Mouse (Mus musculus): ENCODE measurements around the gene Cd300lf.

Cd300lf gene

GRCm38 (mm10) chr11:115133800-115134199 is at the start of gene Cd300lf:
TSS of gene Cd300lf (minus strand) at chr11:115133992.
- in situ Hi-C loops (cut with MboI, MseI) = no loop called here

- in situ Hi-C loops (cut with MboI, MseI) = no loop called here
These were observed 48.3 kb upstream of the Cd300lf start for GRCm38 (mm10) chr11:115181913-115182638.

GRCm38 (mm10) chr11:115179881-115180280 is 46.1 kb upstream of the Cd300lf start:
- in situ Hi-C loops (cut with MboI, MseI) = no loop called here

GRCm38 (mm10) chr11:115179191-115179590 is 45.4 kb upstream of the Cd300lf start:
- in situ Hi-C loops (cut with MboI, MseI) = no loop called here

- in situ Hi-C loops (cut with MboI, MseI) = no loop called here
These were observed 45.0 kb upstream of the Cd300lf start for GRCm38 (mm10) chr11:115178766-115179165.

DNA sequence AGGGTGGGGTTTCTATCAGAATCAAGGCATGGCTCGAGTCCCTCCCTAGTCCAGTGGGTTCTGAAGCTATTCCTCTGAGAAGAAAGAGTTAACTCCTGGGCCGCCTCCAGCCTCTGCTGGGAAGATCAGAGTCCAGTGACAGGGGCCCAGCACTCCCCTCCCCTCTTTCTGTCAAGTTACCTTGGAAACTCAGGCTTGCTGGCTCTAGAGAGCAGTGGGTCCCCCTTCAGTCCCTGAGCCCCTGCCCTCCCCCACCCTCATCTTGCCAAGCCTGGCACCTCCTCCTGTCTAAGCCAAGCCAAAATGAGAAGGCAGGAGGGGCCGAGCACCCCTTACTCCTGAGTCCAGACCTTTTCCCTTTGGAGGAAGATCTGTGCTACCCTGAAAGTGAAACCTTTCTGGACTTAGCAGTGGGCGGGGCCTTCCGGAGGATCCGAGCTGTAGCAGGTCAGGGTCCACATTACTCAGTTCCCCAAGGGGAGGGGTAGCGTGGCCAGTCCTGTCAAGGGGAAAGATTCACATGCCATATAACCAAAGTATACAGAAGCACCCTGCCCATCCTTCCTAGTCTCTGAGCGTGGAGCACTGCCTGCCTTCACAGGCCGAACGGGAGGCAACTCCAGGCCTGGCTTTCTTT is 43.9 kb upstream of the Cd300lf start:
- in situ Hi-C loops (cut with MboI, MseI) = no loop called here

DNA sequence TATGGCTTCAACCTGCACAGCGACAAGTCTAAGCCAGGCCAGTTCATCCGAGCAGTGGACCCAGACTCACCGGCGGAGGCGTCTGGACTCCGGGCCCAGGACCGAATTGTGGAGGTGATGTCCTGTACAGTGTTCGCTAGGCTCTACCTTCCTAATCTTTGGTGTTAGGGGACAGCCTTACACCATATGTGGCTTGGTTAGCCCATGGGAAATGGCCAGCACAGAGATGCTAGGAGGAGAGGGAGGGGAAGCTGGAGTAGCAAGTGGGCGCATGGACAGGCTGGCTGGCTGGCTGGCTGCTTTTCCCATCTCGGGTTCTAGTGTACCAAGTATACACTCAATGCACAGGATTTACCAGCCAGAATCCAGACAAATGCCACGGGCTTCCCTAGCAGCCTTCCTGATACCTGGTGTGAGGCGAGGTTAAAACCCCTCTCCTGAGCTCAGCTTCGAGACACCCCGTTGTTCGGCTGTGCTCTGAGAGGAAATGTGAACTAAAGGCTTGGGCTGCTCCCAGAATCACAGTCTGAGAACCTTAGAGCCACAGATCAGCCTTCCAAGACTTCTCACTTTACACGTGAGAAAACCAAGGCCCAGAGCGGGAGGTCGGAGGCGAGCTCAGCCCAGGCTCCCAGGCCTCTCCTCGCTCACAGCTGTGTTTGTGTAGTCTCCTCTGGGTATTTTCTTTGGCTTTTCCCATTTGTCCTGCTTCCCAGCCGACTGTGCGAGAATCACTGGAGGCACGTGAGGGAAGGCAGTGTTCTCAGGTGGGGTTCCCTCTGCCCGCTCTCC is 42.8 kb upstream of the Cd300lf start:
- in situ Hi-C loops (cut with MboI, MseI) = no loop called here

GRCm38 (mm10) chr11:115173549-115174339 is 40.0 kb upstream of the Cd300lf start:
- in situ Hi-C loops (cut with MboI, MseI) = no loop called here

DNA sequence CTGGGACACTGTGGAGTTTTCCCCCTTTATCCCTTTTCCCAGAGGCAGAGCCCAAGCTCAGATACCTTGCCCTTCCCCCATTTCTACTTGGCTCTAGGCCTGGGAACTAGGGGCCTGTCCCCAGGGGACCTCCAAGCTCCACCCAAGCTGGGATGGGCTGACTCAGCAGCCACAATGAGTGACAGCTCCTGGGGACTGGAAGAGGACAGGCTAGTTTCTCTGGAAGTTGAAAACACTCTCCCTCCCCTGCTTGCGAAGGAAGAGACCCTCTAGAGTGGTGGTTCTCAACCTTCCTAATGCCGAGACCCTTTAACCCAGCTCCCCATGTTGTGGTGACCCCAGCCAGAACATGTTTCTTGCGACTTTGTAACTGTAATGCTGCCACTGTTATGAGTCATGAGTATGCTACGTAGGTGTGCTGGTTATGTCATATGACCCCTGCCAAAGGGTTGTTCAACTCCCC is 39.1 kb upstream of the Cd300lf start:
- in situ Hi-C loops (cut with MboI, MseI) = no loop called here

DNA sequence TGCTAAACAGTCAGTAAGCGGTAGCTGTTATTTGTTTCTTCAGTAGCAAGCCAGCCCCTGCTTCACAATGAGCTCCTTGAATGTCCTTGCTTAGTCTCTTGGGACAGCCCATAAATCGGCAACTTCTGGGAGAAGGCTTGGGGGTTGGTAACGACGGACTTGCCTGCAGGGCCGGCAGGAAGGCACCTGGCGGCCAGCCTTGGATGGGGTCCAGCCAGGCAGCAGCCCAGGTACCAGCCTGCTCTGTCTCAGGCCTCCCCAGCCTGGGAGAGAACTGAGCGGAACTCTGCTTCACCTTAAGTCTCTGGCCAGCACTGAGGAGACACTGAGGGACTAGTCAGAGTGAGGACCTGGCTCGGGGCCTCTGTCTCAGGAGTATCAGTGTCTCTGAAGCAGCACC is 37.3 kb upstream of the Cd300lf start:
- in situ Hi-C loops (cut with MboI, MseI) = no loop called here

GRCm38 (mm10) chr11:115169430-115169829 is 35.6 kb upstream of the Cd300lf start:
- in situ Hi-C loops (cut with MboI, MseI) = loop anchor here (10.0 kb wide), 2 partner anchors 465 to 545 kb away; no protein-coding TSS in a partner anchor

- in situ Hi-C loops (cut with MboI, MseI) = loop anchor here (10.0 kb wide), 2 partner anchors 467 to 547 kb away; no protein-coding TSS in a partner anchor
These were observed 33.9 kb upstream of the Cd300lf start for GRCm38 (mm10) chr11:115167631-115168249.

DNA sequence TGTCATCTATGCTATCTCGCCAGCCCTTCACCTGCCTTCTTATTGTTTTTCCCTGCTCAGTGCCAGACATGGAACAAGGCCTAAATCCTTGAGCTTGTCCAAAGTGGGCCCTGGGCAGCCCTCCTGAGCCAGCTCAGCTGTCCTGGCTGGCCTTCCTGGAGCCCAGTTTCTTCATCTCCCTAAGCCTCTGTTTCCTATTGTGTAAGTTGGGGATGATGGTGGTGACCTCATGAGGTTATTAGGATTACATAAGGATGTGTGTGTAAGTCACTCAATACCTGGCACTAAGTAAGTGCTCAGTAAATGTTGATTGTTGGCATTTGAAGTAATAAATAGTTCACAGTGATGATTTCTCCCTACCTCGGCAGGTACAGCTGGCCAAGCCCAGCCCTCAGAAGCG is 33.0 kb upstream of the Cd300lf start:
- in situ Hi-C loops (cut with MboI, MseI) = loop anchor here (10.0 kb wide), 2 partner anchors 468 to 548 kb away; no protein-coding TSS in a partner anchor

DNA sequence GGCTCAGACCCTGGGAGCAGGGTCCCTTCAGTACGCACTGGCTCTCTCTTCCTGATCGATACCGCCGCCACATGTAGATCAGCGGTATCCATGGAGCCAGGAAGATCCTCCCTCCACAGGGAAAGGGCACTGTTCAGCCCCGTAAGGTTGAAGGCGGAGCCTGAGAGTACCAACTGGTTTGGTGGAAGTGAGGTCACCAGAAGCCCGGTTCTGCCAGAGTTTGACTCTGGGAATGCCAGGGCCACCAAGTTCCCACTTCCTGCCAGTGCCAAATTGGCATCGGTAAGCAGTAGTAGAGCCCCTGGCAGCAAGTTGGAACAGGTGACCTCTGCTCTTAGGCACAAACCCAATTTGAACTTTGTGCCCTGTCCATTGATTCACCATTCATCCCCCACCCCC is 31.2 kb upstream of the Cd300lf start:
- in situ Hi-C loops (cut with MboI, MseI) = loop anchor here (10.0 kb wide), 2 partner anchors 470 to 550 kb away; no protein-coding TSS in a partner anchor

GRCm38 (mm10) chr11:115164341-115164975 is 30.7 kb upstream of the Cd300lf start:
- in situ Hi-C loops (cut with MboI, MseI) = loop anchor here (10.0 kb wide), 2 partner anchors 470 to 550 kb away; no protein-coding TSS in a partner anchor

- in situ Hi-C loops (cut with MboI, MseI) = loop anchor here (10.0 kb wide), 2 partner anchors 471 to 551 kb away; no protein-coding TSS in a partner anchor
These were observed 29.9 kb upstream of the Cd300lf start for GRCm38 (mm10) chr11:115163568-115164150.

DNA sequence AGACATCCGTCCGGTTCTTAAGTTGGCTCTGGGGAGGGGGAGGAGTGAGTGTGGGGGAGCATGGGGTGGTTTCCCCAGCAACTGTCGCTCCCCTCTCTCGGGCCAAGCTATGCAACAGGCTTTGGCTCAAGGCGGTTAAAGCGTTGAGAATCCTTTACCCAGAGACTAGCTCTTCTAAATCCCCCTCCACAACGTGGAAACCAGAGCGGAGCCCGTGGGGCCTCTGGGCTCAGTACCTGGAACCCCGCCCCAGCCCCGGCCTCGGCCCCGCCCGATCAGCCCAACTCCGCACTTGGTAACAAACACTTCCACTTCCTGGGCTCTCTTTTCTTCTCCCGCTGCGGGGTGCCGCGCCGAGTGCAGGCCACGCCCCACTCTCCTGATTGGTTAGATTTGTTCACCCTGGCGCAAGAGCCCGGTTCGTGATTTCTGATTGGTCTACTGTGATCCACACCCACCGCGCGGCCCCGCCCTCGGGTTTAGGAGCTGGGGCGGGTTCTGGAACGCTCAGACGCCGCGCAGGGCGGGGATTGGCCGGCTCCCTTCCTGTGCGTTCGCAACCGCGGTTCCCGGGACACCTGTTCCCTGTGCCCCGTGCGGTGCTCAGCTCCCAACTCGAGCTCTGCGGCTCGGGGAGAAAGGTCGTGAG is 29.2 kb upstream of the Cd300lf start, which contains the start of gene Slc9a3r1:
Slc9a3r1 (plus strand) TSS at position 510 of the 649 bp plus-strand sequence.
- in situ Hi-C loops (cut with MboI, MseI) = loop anchor here (10.0 kb wide), 2 partner anchors 472 to 552 kb away; no protein-coding TSS in a partner anchor

DNA sequence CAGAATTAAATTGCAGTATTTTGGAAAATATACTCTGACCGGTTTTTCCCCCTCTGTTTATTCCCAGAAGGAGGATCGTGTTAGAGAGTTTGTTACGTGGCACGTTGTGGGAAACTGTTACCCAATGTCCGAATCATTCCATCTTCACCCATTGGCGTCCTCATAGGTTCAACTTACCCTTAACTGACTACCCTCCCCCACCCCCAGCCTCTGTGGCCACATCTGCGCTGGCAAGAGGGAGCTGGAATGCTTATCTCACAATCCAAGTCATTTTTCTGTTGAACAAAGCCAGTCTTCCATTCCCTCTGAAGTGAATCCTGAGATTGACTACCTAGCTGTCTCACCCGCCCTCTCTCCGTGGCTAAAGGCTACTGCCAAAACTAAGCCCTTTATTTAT is 28.4 kb upstream of the Cd300lf start:
- in situ Hi-C loops (cut with MboI, MseI) = loop anchor here (10.0 kb wide), 2 partner anchors 473 to 553 kb away; no protein-coding TSS in a partner anchor
